Mouse (Mus musculus) lung, embryonic 16.5 days (tissue): ENCODE results near the gene Rdh8. TPM values are rescaled to one million over a fixed set of nuclear protein-coding genes. Genes with fewer than 3 reads are reported as not detected.

Experiments used
- ATAC-seq: fragments of 200-750 bp; cut with Nextera tagmentation; 2 replicates; pipeline ENCODE4 v1.8.0; 2017; ENCODE audit warnings: low read depth, mild to moderate bottlenecking, moderate library complexity
- H3K27ac ChIP-seq: fragments of 300-500 bp; sonication (generic); 2 replicates; pipeline ENCODE4 v1.5.1; 2014; ENCODE audit warnings: mild to moderate bottlenecking, control low read depth, low read length
- H3K27me3 ChIP-seq: fragments of 300-500 bp; sonication (generic); 2 replicates; pipeline ENCODE4 v1.6.1; 2014; ENCODE audit warnings: low read depth, low read length, mixed read lengths; ENCODE audit not compliant: control insufficient read depth, insufficient read depth
- H3K36me3 ChIP-seq: fragments of 300-500 bp; sonication (generic); 2 replicates; pipeline ENCODE4 v1.6.1; 2014; ENCODE audit warnings: low read length; ENCODE audit not compliant: control insufficient read depth, insufficient read depth
- H3K4me1 ChIP-seq: fragments of 300-500 bp; sonication (generic); replicated peaks from 2 replicates; pipeline ENCODE4 v1.6.1; 2014; ENCODE audit warnings: low read length, mixed read lengths; ENCODE audit not compliant: control insufficient read depth, insufficient read depth
- H3K4me2 ChIP-seq: fragments of 300-500 bp; sonication (generic); 2 replicates; pipeline ENCODE4 v1.6.1; 2014; ENCODE audit warnings: low read depth, low read length, control low read depth
- H3K4me3 ChIP-seq: fragments of 300-500 bp; sonication (generic); 2 replicates; pipeline ENCODE4 v1.5.1; 2014; ENCODE audit warnings: mild to moderate bottlenecking, low read length, control low read depth
- H3K9ac ChIP-seq: fragments of 300-500 bp; sonication (generic); 2 replicates; pipeline ENCODE4 v1.6.1; 2014; ENCODE audit warnings: low read length, control low read depth
- H3K9me3 ChIP-seq: fragments of 300-500 bp; sonication (generic); 2 replicates; pipeline ENCODE4 v1.6.1; 2016; ENCODE audit warnings: low read length; ENCODE audit not compliant: control insufficient read depth
- WGBS: fragments of 180-500 bp; shearing (Covaris S2); extraction: QIAGEN DNeasy Blood & Tissue Kit; methylation state at CpG from one replicate; pipeline ENCODE4 v1.1.7; 2014; 5-methylcytosine and 5-hydroxymethylcytosine counted together
- polyA plus RNA-seq: library from polyadenylated mRNA; unstranded; fragments of >200 nt; fragmentation: Nextera tagmentation; extraction: Ambion mirVana; gene quantifications from 2 replicates; pipeline ENCODE4 v1.2.1, GENCODE M21; 2015

Gene Rdh8
- polyA plus RNA-seq, 1 experiment from 2014 or later = not detected

GRCm38 (mm10) chr9:20805706-20806105, 12.6 kb upstream of the Rdh8 start:
- Histone ChIP-seq H3K36me3 (no peaks in the 10 kb centered on the region), H3K27me3 (no peaks in the 10 kb centered on the region), H3K9me3 (no peaks in the 10 kb centered on the region), H3K4me3 (no peak overlapping the region), H3K9ac (no peak overlapping the region), H3K4me1 (no peaks in the 10 kb centered on the region), H3K27ac (no peak overlapping the region), H3K4me2 (no peak overlapping the region)
- no peak for ATAC-seq
- WGBS = 27% methylated on average over 5 of the region's 5 CpGs

- Histone ChIP-seq H3K9ac (no peak overlapping the region), H3K27me3 (peaks cover 3% of the 10 kb centered on the region; the same call in 1 of the 2 replicates), H3K4me3 (no peak overlapping the region), H3K27ac (no peak overlapping the region), H3K36me3 (no peaks in the 10 kb centered on the region), H3K4me1 (peaks cover 6% of the 10 kb centered on the region), H3K4me2 (no peak overlapping the region), H3K9me3 (no peaks in the 10 kb centered on the region)
- 36% methylated on average over 4 of the region's 4 CpGs for WGBS
- ATAC-seq = no peak
Observed at GRCm38 (mm10) chr9:20810271-20810670, 8.0 kb upstream of the Rdh8 start.

GRCm38 (mm10) chr9:20810773-20811172, 7.5 kb upstream of the Rdh8 start:
- H3K9me3 ChIP-seq = no peaks in the 10 kb centered on the region
- no peak overlapping the region for H3K4me2 ChIP-seq
- peaks cover 6% of the 10 kb centered on the region for H3K4me1 ChIP-seq
- WGBS = 35% methylated on average over 1 of the region's 1 CpGs
- no peak overlapping the region for H3K4me3 ChIP-seq
- no peaks in the 10 kb centered on the region for H3K36me3 ChIP-seq
- H3K27ac ChIP-seq = no peak overlapping the region
- ATAC-seq = no peak
- no peak overlapping the region for H3K9ac ChIP-seq
- H3K27me3 ChIP-seq = peaks cover 3% of the 10 kb centered on the region; the same call in 1 of the 2 replicates

GRCm38 (mm10) chr9:20812537-20813271, 5.6 kb upstream of the Rdh8 start:
- Histone ChIP-seq H3K4me2 (no peak overlapping the region), H3K27me3 (peaks cover 3% of the 10 kb centered on the region; the same call in 1 of the 2 replicates), H3K4me1 (peaks cover 6% of the 10 kb centered on the region), H3K9me3 (no peaks in the 10 kb centered on the region), H3K27ac (no peak overlapping the region), H3K4me3 (no peak overlapping the region), H3K9ac (no peak overlapping the region), H3K36me3 (no peaks in the 10 kb centered on the region)
- ATAC-seq = peak; percentile 52
- 9% methylated on average over 19 of the region's 19 CpGs for WGBS

DNA sequence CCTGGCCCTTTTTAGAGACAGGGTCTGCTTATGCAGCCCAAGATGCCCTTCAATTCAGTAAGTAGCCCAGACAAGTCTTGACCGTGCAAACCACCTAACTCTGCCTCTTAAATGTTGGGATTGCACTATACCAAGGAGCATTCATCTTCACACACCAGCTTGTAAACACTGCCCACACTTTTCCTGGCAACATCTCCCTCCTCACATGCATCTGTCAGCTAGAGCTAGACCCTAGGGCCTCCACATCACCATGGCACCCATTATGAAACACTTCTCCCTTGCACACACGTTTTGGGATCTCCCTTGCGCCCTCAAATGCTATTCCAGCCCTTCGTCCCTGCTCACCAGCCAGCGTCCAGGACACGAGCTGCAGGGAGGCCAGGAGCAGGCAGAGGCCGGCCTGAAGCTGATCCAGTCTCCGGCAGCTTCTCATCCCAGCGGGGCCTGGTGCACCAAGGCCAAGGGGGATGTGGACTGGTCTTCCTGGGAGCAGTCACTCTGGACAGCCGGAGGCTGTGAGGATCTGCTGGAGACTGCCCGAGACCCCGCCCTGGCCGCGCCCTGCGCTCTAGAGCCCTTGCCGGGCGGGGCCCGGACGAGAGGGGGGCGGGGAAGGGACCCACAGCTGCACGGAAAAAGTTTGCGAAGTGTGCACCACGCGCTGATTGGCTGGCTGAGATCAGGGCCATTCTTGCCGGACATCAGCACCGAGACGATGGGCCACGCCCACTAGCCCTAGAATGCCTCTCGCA, 3.6 kb upstream of the Rdh8 start, which contains the start of gene Col5a3:
Gene Col5a3 (minus strand): TSS at position 547 of the 752 bp plus-strand sequence.
- Histone ChIP-seq H3K27me3 (peaks cover 3% of the 10 kb centered on the region; the same call in 1 of the 2 replicates), H3K4me2 (peak within 1 kb of the TSS; percentile 43), H3K36me3 (no peaks in the 10 kb centered on the region), H3K4me3 (peak within 1 kb of the TSS; percentile 20), H3K27ac (no peak within 1 kb of the TSS), H3K9me3 (no peaks in the 10 kb centered on the region), H3K9ac (0 out of 2 replicates have a peak within 1 kb of the TSS, but pooled peaks have one; percentile 8), H3K4me1 (peaks cover 6% of the 10 kb centered on the region)
- peak; percentile 85 for ATAC-seq
- 6% methylated on average over 29 of the region's 29 CpGs for WGBS

DNA sequence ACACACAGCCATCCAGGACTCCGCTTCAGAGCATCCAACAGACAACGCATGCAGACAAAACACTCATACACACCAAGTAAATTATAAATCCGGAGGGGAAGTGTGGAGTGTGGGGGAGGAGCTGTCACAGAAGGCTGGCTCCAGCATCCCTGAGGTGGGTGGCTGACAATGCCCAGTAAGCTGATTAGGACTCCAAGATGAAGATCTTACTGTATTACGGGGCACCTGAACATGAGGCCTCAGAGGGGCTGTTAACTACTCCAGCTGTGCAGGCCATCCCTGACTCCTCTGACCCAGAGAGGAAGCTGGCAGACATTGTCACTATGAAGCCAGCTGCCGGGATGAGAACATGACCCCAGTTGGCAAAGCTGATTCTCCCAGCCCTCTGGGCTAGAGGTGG, 1.7 kb downstream of the Rdh8 start:
- no peaks in the 10 kb centered on the region for H3K36me3 ChIP-seq
- H3K27ac ChIP-seq = no peak overlapping the region
- H3K9me3 ChIP-seq = no peaks in the 10 kb centered on the region
- ATAC-seq = no peak
- no peak overlapping the region for H3K4me2 ChIP-seq
- no peaks in the 10 kb centered on the region for H3K4me1 ChIP-seq
- 71% methylated on average over 5 of the region's 5 CpGs for WGBS
- H3K27me3 ChIP-seq = no peaks in the 10 kb centered on the region
- H3K9ac ChIP-seq = no peak overlapping the region
- H3K4me3 ChIP-seq = no peak overlapping the region

DNA sequence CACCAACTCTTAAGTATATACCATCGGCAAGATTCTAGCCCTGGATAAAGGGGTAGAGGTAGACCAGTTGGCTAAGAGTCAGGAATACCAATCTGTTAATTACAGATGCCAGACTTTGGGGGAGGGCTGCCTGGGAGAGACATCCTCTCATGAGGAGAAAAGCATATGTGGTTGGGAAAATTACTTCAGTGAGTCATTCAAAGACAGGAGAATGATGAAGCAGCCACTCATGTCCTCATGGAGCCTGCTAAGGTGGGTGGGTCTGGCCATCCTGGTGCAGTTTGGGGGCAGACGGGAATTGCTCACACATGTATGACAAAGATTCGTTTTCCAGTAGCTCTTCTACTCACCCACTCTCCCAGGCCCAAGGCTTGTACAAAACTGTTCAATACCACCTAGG, 4.5 kb downstream of the Rdh8 start:
- Histone ChIP-seq H3K36me3 (no peaks in the 10 kb centered on the region), H3K27me3 (no peaks in the 10 kb centered on the region), H3K4me3 (no peak overlapping the region), H3K27ac (no peak overlapping the region), H3K4me1 (no peaks in the 10 kb centered on the region), H3K4me2 (no peak overlapping the region), H3K9ac (no peak overlapping the region), H3K9me3 (no peaks in the 10 kb centered on the region)
- 81% methylated on average over 3 of the region's 3 CpGs for WGBS
- ATAC-seq = no peak

GRCm38 (mm10) chr9:20825781-20826180, 7.5 kb downstream of the Rdh8 start:
- no peaks in the 10 kb centered on the region for H3K36me3 ChIP-seq
- H3K27me3 ChIP-seq = no peaks in the 10 kb centered on the region
- peaks cover 1% of the 10 kb centered on the region; the same call in 1 of the 2 replicates for H3K4me1 ChIP-seq
- ATAC-seq = no peak
- no peak overlapping the region for H3K4me2 ChIP-seq
- no peak overlapping the region for H3K9ac ChIP-seq
- no peaks in the 10 kb centered on the region for H3K9me3 ChIP-seq
- no peak overlapping the region for H3K27ac ChIP-seq
- H3K4me3 ChIP-seq = no peak overlapping the region
- 35% methylated on average over 5 of the region's 5 CpGs for WGBS

GRCm38 (mm10) chr9:20828127-20828526, 9.8 kb downstream of the Rdh8 start:
- ATAC-seq = no peak
- Histone ChIP-seq H3K27me3 (no peaks in the 10 kb centered on the region), H3K36me3 (no peaks in the 10 kb centered on the region), H3K9ac (no peak overlapping the region), H3K9me3 (no peaks in the 10 kb centered on the region), H3K4me2 (no peak overlapping the region), H3K4me3 (no peak overlapping the region), H3K27ac (no peak overlapping the region), H3K4me1 (peaks cover 2% of the 10 kb centered on the region; the same call in 1 of the 2 replicates)
- 100% methylated on average over 1 of the region's 1 CpGs for WGBS
